Mouse (Mus musculus): Measurements from ENCODE around the gene Plekhm1. TPM values are rescaled to one million over a fixed set of nuclear protein-coding genes. Genes with fewer than 3 reads are reported as not detected.
A peak's percentile ranks its signal among the peaks of the same experiment; 100 is the strongest.

Gene Plekhm1
- polyA plus RNA-seq, 1 experiment from 2014 or later: 8.9 TPM

DNA sequence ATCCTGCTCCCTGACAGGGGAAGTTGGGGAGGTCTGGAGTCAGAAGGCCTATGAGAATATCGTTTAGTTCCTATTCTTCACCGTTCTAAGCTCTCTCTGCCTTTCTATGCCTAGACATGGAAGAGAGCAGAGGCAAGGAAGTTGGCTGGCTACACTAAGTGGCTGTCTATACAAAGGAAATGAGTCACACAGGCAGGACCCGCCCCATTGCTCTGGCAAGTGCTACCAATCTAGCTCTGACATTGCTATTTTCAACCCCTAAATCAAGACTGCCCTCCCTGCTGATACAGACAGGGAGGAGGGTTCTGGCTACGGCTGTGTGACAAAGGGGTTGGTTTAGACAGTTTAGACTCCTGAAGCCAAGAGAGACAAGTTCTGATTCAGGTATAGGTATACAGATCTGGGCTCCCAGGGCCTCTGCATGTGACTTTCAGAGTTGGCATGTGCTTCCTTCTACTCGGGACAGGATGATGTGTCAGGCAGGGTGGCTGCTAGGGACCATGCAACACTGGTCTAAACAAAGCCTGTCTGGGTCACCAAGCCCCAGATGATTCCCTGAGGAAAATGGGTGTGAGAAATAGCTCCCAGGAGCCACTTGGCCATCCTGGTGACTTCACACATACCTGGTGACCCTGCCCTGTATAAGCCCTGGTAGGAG lies 30.4 kb downstream of the Plekhm1 start:
- Histone ChIP-seq H3K4me3 (ENCODE audit: low read length) (no peak overlapping the region), H3K9me3 (ENCODE audit: control insufficient read depth, low read length) (no peaks in the 10 kb centered on the region), H3K27me3 (ENCODE audit: control insufficient read depth, insufficient read depth, low read length) (no peaks in the 10 kb centered on the region), H3K4me1 (ENCODE audit: control insufficient read depth, insufficient read depth, low read length) (peaks cover 4% of the 10 kb centered on the region), H3K27ac (ENCODE audit: low read depth, low read length) (no peak overlapping the region), H3K4me2 (replicated peaks; ENCODE audit: low read depth, low read length) (no peak overlapping the region), H3K36me3 (ENCODE audit: control insufficient read depth, insufficient read depth, low read length) (peaks cover 21% of the 10 kb centered on the region), H3K9ac (ENCODE audit: low read depth, low read length) (no peak overlapping the region)
- 49% methylated on average over 5 of the region's 5 CpGs for WGBS
- ATAC-seq (ENCODE audit: low FRiP score, low TSS enrichment): 0 out of 2 replicates have a peak, but pooled peaks have one; percentile 9

DNA sequence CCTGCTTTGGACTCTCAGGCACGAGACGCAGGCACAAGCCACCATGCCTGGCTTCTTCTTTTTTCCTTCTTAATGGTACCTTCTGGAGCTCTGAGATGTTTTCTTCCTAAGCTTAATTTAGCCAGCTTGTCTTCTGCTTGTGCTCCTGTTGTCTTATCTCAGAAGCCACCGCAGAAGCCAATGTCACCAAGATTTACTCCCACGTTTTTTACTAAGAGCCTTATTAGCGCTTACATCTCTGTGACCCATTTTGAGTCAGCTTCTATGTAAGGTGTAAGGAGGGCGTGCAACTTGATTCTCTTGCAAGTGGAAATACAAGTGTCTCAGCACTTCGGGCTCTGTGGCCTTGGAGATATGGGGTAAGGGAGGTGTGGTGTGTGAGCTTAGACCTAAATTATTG lies 31.0 kb downstream of the Plekhm1 start:
- Histone ChIP-seq H3K4me1 (ENCODE audit: control insufficient read depth, insufficient read depth, low read length) (peaks cover 4% of the 10 kb centered on the region), H3K4me3 (ENCODE audit: low read length) (no peak overlapping the region), H3K36me3 (ENCODE audit: control insufficient read depth, insufficient read depth, low read length) (peaks cover 21% of the 10 kb centered on the region), H3K9me3 (ENCODE audit: control insufficient read depth, low read length) (no peaks in the 10 kb centered on the region), H3K9ac (ENCODE audit: low read depth, low read length) (no peak overlapping the region), H3K27ac (ENCODE audit: low read depth, low read length) (no peak overlapping the region), H3K27me3 (ENCODE audit: control insufficient read depth, insufficient read depth, low read length) (no peaks in the 10 kb centered on the region), H3K4me2 (replicated peaks; ENCODE audit: low read depth, low read length) (no peak overlapping the region)
- WGBS: 87% methylated on average over 7 of the region's 7 CpGs
- no peak for ATAC-seq (ENCODE audit: low FRiP score, low TSS enrichment)

DNA sequence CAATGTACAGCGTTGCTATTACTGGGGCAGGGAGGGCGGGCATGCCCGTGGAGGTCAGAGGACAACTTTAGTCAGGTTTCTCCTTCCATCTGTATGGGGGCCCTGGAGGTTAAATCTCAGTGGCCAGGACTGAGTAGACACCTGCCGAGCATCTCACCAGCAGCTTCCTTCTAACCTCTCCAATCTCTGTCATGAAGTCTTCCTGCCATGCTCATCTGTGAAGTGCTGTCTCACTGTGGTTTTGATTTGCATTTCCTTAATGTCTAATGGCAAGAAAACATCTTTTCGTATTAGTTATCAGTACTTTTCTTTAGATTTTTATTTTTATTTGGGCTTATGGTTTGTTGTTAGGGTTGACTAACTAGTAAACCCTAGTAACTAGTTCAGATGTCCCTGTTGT lies 32.0 kb downstream of the Plekhm1 start:
- 77% methylated on average over 5 of the region's 5 CpGs for WGBS
- Histone ChIP-seq H3K4me1 (ENCODE audit: control insufficient read depth, insufficient read depth, low read length) (peaks cover 4% of the 10 kb centered on the region), H3K27ac (ENCODE audit: low read depth, low read length) (no peak overlapping the region), H3K9ac (ENCODE audit: low read depth, low read length) (no peak overlapping the region), H3K9me3 (ENCODE audit: control insufficient read depth, low read length) (no peaks in the 10 kb centered on the region), H3K4me2 (replicated peaks; ENCODE audit: low read depth, low read length) (no peak overlapping the region), H3K27me3 (ENCODE audit: control insufficient read depth, insufficient read depth, low read length) (no peaks in the 10 kb centered on the region), H3K36me3 (ENCODE audit: control insufficient read depth, insufficient read depth, low read length) (peaks cover 21% of the 10 kb centered on the region; the same call in 1 of the 2 replicates), H3K4me3 (ENCODE audit: low read length) (no peak overlapping the region)
- no peak for ATAC-seq (ENCODE audit: low FRiP score, low TSS enrichment)

DNA sequence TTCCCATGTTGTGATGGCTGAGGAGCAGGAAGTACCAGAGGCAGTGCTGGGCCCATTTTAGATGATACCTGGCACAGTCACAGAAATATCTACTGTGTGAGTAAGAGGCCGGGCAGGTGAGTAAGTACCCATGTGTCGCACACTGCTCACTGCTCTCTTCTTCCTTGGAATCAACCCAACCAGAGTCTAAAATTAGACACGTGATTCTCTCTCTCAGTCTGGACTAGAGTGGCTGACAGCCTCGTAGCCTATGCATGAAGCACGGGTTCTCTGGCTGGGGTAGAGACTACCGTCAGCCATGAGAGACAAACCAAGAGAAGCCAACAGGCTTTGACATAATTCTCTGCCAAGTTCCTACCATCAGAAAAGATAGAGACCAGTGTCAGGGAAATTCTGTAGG lies 34.1 kb downstream of the Plekhm1 start:
- H3K9me3 ChIP-seq (ENCODE audit: control insufficient read depth, low read length): no peaks in the 10 kb centered on the region
- no peak overlapping the region for H3K4me3 ChIP-seq (ENCODE audit: low read length)
- H3K9ac ChIP-seq (ENCODE audit: low read depth, low read length): no peak overlapping the region
- H3K27ac ChIP-seq (ENCODE audit: low read depth, low read length): no peak overlapping the region; the same call in 1 of the 2 replicates
- peaks cover 2% of the 10 kb centered on the region for H3K4me1 ChIP-seq (ENCODE audit: control insufficient read depth, insufficient read depth, low read length)
- no peak overlapping the region for H3K4me2 ChIP-seq (replicated peaks; ENCODE audit: low read depth, low read length)
- no peak for ATAC-seq (ENCODE audit: low FRiP score, low TSS enrichment)
- no peaks in the 10 kb centered on the region for H3K27me3 ChIP-seq (ENCODE audit: control insufficient read depth, insufficient read depth, low read length)
- WGBS: 93% methylated on average over 6 of the region's 6 CpGs
- peaks cover 32% of the 10 kb centered on the region; the same call in 1 of the 2 replicates for H3K36me3 ChIP-seq (ENCODE audit: control insufficient read depth, insufficient read depth, low read length)

DNA sequence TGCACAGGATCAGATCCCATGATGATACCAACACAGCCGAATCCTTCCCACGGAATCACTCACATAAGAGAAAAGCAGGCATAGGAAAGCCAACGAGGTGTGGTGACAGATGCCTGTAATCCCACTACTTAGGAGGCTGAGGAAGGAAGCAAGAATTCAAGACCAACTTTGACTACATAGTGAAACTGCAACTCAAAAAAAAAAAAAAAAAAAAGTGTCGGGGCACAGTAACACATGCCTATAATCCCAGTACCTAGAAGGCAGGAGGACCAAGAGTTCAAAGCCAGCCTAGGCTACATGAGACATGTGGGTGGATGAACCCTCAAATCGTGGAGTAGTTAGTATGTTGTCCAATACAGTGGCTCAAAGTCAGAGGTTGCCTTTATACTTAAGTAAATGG lies 36.7 kb downstream of the Plekhm1 start:
- Histone ChIP-seq H3K4me3 (ENCODE audit: low read length) (no peak overlapping the region), H3K27ac (ENCODE audit: low read depth, low read length) (no peak overlapping the region), H3K4me2 (replicated peaks; ENCODE audit: low read depth, low read length) (no peak overlapping the region), H3K4me1 (ENCODE audit: control insufficient read depth, insufficient read depth, low read length) (no peaks in the 10 kb centered on the region), H3K9me3 (ENCODE audit: control insufficient read depth, low read length) (no peaks in the 10 kb centered on the region), H3K27me3 (ENCODE audit: control insufficient read depth, insufficient read depth, low read length) (no peaks in the 10 kb centered on the region), H3K36me3 (ENCODE audit: control insufficient read depth, insufficient read depth, low read length) (peaks cover 36% of the 10 kb centered on the region; the same call in 1 of the 2 replicates), H3K9ac (ENCODE audit: low read depth, low read length) (no peak overlapping the region)
- WGBS: 89% methylated on average over 5 of the region's 5 CpGs
- no peak for ATAC-seq (ENCODE audit: low FRiP score, low TSS enrichment)

DNA sequence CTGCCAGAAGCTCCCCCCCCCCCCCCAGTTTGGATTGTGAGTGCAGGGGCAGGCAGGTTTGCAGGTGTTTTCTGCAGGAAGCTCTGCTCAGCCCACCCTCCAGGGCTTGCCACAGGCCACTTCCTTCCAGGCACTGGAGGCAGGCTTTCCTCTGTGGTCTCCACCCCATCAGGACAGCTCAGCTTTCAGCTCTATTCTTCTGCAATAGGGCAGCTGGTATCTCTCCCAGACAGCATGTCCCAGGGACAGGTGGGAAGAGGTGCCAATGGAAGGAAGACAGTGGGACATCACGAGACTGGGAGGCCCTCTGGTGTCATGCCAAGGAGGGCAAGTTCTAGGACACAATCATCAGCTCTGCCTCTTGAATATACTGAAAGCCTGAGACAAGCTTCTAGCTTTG lies 37.2 kb downstream of the Plekhm1 start:
- Histone ChIP-seq H3K27ac (ENCODE audit: low read depth, low read length) (no peak overlapping the region), H3K36me3 (ENCODE audit: control insufficient read depth, insufficient read depth, low read length) (peaks cover 40% of the 10 kb centered on the region; the same call in 1 of the 2 replicates), H3K9me3 (ENCODE audit: control insufficient read depth, low read length) (no peaks in the 10 kb centered on the region), H3K27me3 (ENCODE audit: control insufficient read depth, insufficient read depth, low read length) (no peaks in the 10 kb centered on the region), H3K4me2 (replicated peaks; ENCODE audit: low read depth, low read length) (no peak overlapping the region), H3K4me1 (ENCODE audit: control insufficient read depth, insufficient read depth, low read length) (no peaks in the 10 kb centered on the region), H3K4me3 (ENCODE audit: low read length) (no peak overlapping the region), H3K9ac (ENCODE audit: low read depth, low read length) (no peak overlapping the region)
- ATAC-seq (ENCODE audit: low FRiP score, low TSS enrichment): no peak
- 79% methylated on average over 1 of the region's 1 CpGs for WGBS

DNA sequence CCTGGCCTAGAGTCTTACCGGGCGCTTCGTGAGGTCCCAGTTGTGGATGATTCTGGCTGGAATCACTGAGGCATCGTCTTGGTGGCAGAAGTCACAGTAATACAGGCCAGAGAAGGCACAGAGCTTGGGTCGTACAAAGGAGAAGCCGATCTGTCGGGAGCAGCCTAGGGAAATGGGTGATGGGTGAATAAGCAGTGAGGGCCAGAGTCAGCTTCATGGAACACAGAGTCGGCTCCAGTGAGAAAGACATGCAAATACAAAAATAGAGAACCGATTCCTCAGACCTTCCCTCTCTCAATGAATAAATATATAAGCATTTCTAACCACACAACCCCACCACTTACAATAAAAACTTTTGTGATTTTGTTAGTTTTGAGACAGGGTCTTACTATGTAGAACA lies 38.6 kb downstream of the Plekhm1 start:
- Histone ChIP-seq H3K27ac (ENCODE audit: low read depth, low read length) (no peak overlapping the region), H3K4me3 (ENCODE audit: low read length) (no peak overlapping the region), H3K4me1 (ENCODE audit: control insufficient read depth, insufficient read depth, low read length) (no peaks in the 10 kb centered on the region), H3K27me3 (ENCODE audit: control insufficient read depth, insufficient read depth, low read length) (no peaks in the 10 kb centered on the region), H3K4me2 (replicated peaks; ENCODE audit: low read depth, low read length) (no peak overlapping the region), H3K9me3 (ENCODE audit: control insufficient read depth, low read length) (no peaks in the 10 kb centered on the region), H3K36me3 (ENCODE audit: control insufficient read depth, insufficient read depth, low read length) (peaks cover 36% of the 10 kb centered on the region; the same call in 1 of the 2 replicates), H3K9ac (ENCODE audit: low read depth, low read length) (no peak overlapping the region)
- 94% methylated on average over 9 of the region's 9 CpGs for WGBS
- no peak for ATAC-seq (ENCODE audit: low FRiP score, low TSS enrichment)

DNA sequence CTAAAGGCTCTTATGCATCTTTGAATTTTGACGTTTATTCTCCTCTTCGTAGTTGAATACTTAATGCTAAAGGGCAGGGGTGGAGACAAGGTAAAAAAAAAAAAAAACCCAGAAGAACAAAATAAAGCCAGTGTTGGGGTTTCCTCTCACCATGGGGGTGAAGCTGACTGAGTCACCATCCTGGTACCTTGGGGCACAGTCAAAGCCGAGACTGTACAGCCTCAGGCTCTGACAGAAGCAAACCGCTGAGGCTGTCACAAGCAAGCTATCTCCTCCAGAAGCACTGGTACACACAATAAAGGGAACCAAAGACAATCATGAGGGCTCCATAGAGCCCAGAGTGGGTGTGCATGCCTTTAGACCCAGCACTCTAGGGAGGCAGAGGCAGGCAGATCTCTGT lies 39.9 kb downstream of the Plekhm1 start:
- Histone ChIP-seq H3K4me1 (ENCODE audit: control insufficient read depth, insufficient read depth, low read length) (no peaks in the 10 kb centered on the region), H3K36me3 (ENCODE audit: control insufficient read depth, insufficient read depth, low read length) (peaks cover 40% of the 10 kb centered on the region; the same call in 1 of the 2 replicates), H3K9ac (ENCODE audit: low read depth, low read length) (no peak overlapping the region), H3K4me3 (ENCODE audit: low read length) (no peak overlapping the region), H3K9me3 (ENCODE audit: control insufficient read depth, low read length) (no peaks in the 10 kb centered on the region), H3K27ac (ENCODE audit: low read depth, low read length) (0 out of 2 replicates have a peak overlapping the region, but pooled peaks have one; percentile 53), H3K4me2 (replicated peaks; ENCODE audit: low read depth, low read length) (no peak overlapping the region), H3K27me3 (ENCODE audit: control insufficient read depth, insufficient read depth, low read length) (no peaks in the 10 kb centered on the region)
- ATAC-seq (ENCODE audit: low FRiP score, low TSS enrichment): no peak
- WGBS: 88% methylated on average over 4 of the region's 4 CpGs

DNA sequence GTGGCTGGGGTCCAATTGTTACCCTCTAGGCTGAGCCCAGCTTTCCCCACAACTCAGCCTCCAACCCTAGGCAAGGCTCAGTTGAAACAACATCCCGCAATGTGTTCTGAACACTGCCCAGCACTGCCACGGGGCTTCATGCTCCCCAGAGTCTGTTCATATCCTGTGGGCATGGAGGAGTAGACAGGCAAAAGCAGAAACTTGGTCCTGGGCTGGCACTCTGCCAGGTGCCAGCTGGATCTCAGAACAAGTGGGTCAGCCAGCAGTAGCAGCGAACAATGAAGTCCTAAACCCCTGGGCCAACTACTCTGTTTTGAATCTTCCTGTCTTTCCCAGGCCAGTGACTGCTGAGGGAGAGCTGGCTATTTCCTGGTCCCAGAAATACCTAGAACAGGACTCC lies 40.4 kb downstream of the Plekhm1 start:
- Histone ChIP-seq H3K27me3 (ENCODE audit: control insufficient read depth, insufficient read depth, low read length) (no peaks in the 10 kb centered on the region), H3K9ac (ENCODE audit: low read depth, low read length) (no peak overlapping the region), H3K4me1 (ENCODE audit: control insufficient read depth, insufficient read depth, low read length) (no peaks in the 10 kb centered on the region), H3K4me2 (replicated peaks; ENCODE audit: low read depth, low read length) (no peak overlapping the region), H3K4me3 (ENCODE audit: low read length) (no peak overlapping the region), H3K36me3 (ENCODE audit: control insufficient read depth, insufficient read depth, low read length) (peaks cover 42% of the 10 kb centered on the region; the same call in 1 of the 2 replicates), H3K9me3 (ENCODE audit: control insufficient read depth, low read length) (no peaks in the 10 kb centered on the region), H3K27ac (ENCODE audit: low read depth, low read length) (0 out of 2 replicates have a peak overlapping the region, but pooled peaks have one; percentile 53)
- no peak for ATAC-seq (ENCODE audit: low FRiP score, low TSS enrichment)
- 73% methylated on average over 3 of the region's 3 CpGs for WGBS
